Mouse (Mus musculus) limb, embryonic 15.5 days (tissue): ENCODE results near the gene Gstt1. TPM values are rescaled to one million over a fixed set of nuclear protein-coding genes. Genes with fewer than 3 reads are reported as not detected.
"Not testable (repeated sequence)": the region's sequence is repeated elsewhere in the genome, so short reads cannot be mapped to it uniquely, and the experiment has no call there.

Source experiments
- ATAC-seq: fragments of 200-750 bp; cut with Nextera tagmentation; 2 replicates; pipeline ENCODE4 v1.8.0; 2017; ENCODE audit warnings: low read depth, moderate TSS enrichment; ENCODE audit not compliant: insufficient number of reproducible peaks, low FRiP score, low TSS enrichment
- H3K27ac ChIP-seq: fragments of 300-500 bp; sonication (generic); 2 replicates; pipeline ENCODE4 v1.5.1; 2015; ENCODE audit warnings: moderate library complexity, mild to moderate bottlenecking, inconsistent platforms
- H3K27me3 ChIP-seq: fragments of 300-500 bp; sonication (generic); 2 replicates; pipeline ENCODE4 v1.6.1; 2015; ENCODE audit warnings: inconsistent platforms
- H3K36me3 ChIP-seq: fragments of 300-500 bp; sonication (generic); 2 replicates; pipeline ENCODE4 v1.6.1; 2015; ENCODE audit warnings: inconsistent platforms
- H3K4me1 ChIP-seq: fragments of 300-500 bp; sonication (generic); 2 replicates; pipeline ENCODE4 v1.6.1; 2015; ENCODE audit warnings: inconsistent platforms
- H3K4me2 ChIP-seq: fragments of 300-500 bp; sonication (generic); 2 replicates; pipeline ENCODE4 v1.6.1; 2015; ENCODE audit warnings: mild to moderate bottlenecking, inconsistent platforms
- H3K4me3 ChIP-seq: fragments of 300-500 bp; sonication (generic); 2 replicates; pipeline ENCODE4 v1.5.1; 2015; ENCODE audit warnings: mild to moderate bottlenecking, inconsistent platforms
- H3K9ac ChIP-seq: fragments of 300-500 bp; sonication (generic); 2 replicates; pipeline ENCODE4 v1.6.1; 2015; ENCODE audit warnings: inconsistent platforms
- H3K9me3 ChIP-seq: fragments of 300-500 bp; sonication (generic); 2 replicates; pipeline ENCODE4 v1.6.1; 2016; ENCODE audit warnings: inconsistent platforms
- WGBS: fragments of 180-500 bp; shearing (Covaris S2); methylation state at CpG from one replicate; pipeline ENCODE4 v1.1.7; 2015; 5-methylcytosine and 5-hydroxymethylcytosine counted together
- polyA plus RNA-seq: library from polyadenylated mRNA; unstranded; fragments of >200 nt; fragmentation: Nextera tagmentation; extraction: Ambion mirVana; gene quantifications from 2 replicates; pipeline ENCODE4 v1.2.1, GENCODE M21; 2015

The Gstt1 gene
- polyA plus RNA-seq = 18.1 and 21.6 TPM in 2 replicates

- Histone ChIP-seq H3K27me3 (peaks cover 5% of the 10 kb centered on the region; the same call in 1 of the 2 replicates), H3K9ac (peak within 1 kb of the TSS; percentile 33), H3K27ac (peak within 1 kb of the TSS; percentile 59), H3K4me2 (peak within 1 kb of the TSS; percentile 85), H3K36me3 (no peaks in the 10 kb centered on the region), H3K9me3 (no peaks in the 10 kb centered on the region), H3K4me1 (peaks cover 38% of the 10 kb centered on the region), H3K4me3 (peak within 1 kb of the TSS; percentile 49)
- WGBS = 1% methylated on average over 18 of the region's 18 CpGs
- peak; percentile 41; the same call in 1 of the 2 replicates for ATAC-seq
These were observed at the start of gene Gstt1 for GRCm38 (mm10) chr10:75798176-75798696. Gene Gstt1 (minus strand): TSS chr10:75798584.

- Histone ChIP-seq H3K4me2 (no peak overlapping the region), H3K27ac (no peak overlapping the region), H3K4me1 (no peaks in the 10 kb centered on the region), H3K36me3 (no peaks in the 10 kb centered on the region), H3K4me3 (no peak overlapping the region), H3K9me3 (no peaks in the 10 kb centered on the region), H3K27me3 (no peaks in the 10 kb centered on the region), H3K9ac (no peak overlapping the region)
- 77% methylated on average over 6 of the region's 6 CpGs for WGBS
- no peak for ATAC-seq
These were observed 47.0 kb upstream of the Gstt1 start for GRCm38 (mm10) chr10:75845306-75845930.

DNA sequence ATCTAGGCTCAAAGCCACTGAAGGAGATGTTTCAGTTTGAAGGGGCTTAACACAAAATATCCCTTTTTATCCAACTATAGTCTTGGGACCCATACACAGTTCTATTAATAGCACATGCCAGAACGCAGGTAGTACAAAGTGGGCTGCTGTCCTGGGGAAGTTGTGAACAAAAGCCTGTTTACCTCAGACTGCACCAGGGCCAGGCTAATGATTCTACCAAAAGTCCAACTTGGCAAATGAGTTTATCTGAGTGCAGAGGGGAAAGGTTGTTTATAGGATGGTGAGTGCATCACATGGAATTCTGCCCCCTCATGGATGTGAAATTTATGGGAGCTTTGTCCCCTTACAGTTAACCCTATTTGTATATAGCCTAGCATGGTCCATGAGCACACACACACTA is 46.4 kb upstream of the Gstt1 start:
- no peaks in the 10 kb centered on the region for H3K36me3 ChIP-seq
- no peak overlapping the region for H3K4me2 ChIP-seq
- no peak overlapping the region for H3K4me3 ChIP-seq
- no peak overlapping the region for H3K27ac ChIP-seq
- H3K4me1 ChIP-seq = no peaks in the 10 kb centered on the region
- no peaks in the 10 kb centered on the region for H3K9me3 ChIP-seq
- H3K27me3 ChIP-seq = no peaks in the 10 kb centered on the region
- H3K9ac ChIP-seq = no peak overlapping the region
- WGBS = 49% methylated on average over 1 of the region's 1 CpGs
- no peak for ATAC-seq

- H3K4me2 ChIP-seq, H3K36me3 ChIP-seq, H3K4me3 ChIP-seq, H3K4me1 ChIP-seq, H3K27me3 ChIP-seq, H3K9me3 ChIP-seq, H3K27ac ChIP-seq, H3K9ac ChIP-seq, ATAC-seq: not testable (repeated sequence)
- WGBS = 78% methylated on average over 6 of the region's 6 CpGs
These were observed 45.5 kb upstream of the Gstt1 start for GRCm38 (mm10) chr10:75843898-75844297.

DNA sequence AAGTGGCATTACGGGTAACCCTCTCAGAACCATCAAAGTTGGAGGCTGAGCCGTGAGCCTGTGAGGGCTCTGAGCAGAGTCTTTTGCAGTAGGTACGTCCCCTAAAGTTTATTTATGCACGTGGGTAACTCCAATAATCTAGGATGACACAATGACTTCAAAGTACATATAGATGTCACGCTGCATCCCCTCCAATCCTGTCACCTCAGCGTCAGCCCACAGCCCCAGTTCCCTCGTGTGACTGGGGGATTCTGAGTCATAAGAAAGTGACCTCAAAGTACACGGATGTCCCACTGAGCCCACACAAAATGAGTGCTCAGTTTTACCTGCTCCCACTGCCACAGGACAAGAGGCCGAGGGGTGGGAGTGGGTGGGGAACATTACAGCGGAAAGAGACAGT is 40.7 kb upstream of the Gstt1 start:
- Histone ChIP-seq H3K4me2 (no peak overlapping the region), H3K9ac (no peak overlapping the region), H3K27me3 (0 out of 2 replicates have a peak, but pooled peaks cover 6% of the 10 kb centered on the region), H3K4me3 (no peak overlapping the region), H3K36me3 (no peaks in the 10 kb centered on the region), H3K4me1 (peaks cover 41% of the 10 kb centered on the region), H3K27ac (no peak overlapping the region), H3K9me3 (no peaks in the 10 kb centered on the region)
- WGBS = 88% methylated on average over 10 of the region's 10 CpGs
- ATAC-seq = no peak

DNA sequence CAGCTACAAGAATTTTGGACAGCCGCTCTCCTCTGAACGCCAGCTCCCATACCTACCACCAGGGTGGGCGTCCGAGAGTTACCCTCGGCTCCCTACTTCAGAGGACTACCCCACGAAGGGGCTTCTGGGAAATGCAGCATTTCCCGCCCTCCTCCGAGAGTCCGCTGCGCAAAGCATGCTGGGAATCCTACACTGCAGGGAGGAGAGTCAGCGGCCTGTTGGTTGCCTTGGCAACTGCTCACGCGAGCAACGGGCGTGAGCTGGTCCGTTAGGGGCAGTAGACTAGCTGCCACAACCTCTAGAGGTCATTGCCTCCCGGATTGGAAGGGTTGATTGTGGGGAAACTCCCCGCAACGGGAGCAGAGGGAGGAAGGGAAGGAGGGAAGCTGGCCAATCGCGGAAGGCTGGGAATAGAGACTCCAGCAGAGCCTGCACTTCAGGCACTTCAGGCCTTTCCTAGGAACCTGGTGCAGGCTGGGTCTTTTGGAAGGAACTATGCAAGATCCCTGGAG is 38.9 kb upstream of the Gstt1 start, which contains the start of gene Gstt2:
Gstt2 (minus strand) TSS at position 177 of the 512 bp plus-strand sequence.
- Histone ChIP-seq H3K4me1 (peaks cover 49% of the 10 kb centered on the region), H3K36me3 (no peaks in the 10 kb centered on the region), H3K27ac (peak within 1 kb of the TSS; percentile 89), H3K9me3 (no peaks in the 10 kb centered on the region), H3K27me3 (0 out of 2 replicates have a peak, but pooled peaks cover 8% of the 10 kb centered on the region), H3K9ac (peak within 1 kb of the TSS; percentile 52), H3K4me2 (peak within 1 kb of the TSS; percentile 75), H3K4me3 (peak within 1 kb of the TSS; percentile 50)
- under 1% methylated on average over 21 of the region's 21 CpGs for WGBS
- ATAC-seq = peak; percentile 87

- Histone ChIP-seq H3K9ac (no peak overlapping the region), H3K4me1 (peaks cover 49% of the 10 kb centered on the region), H3K4me2 (peak overlapping the region; percentile 75), H3K4me3 (peak overlapping the region; percentile 46), H3K27me3 (0 out of 2 replicates have a peak, but pooled peaks cover 8% of the 10 kb centered on the region), H3K27ac (no peak overlapping the region; the same call in 1 of the 2 replicates), H3K9me3 (no peaks in the 10 kb centered on the region), H3K36me3 (no peaks in the 10 kb centered on the region)
- no peak for ATAC-seq
- 21% methylated on average over 9 of the region's 10 CpGs for WGBS
These were observed 37.6 kb upstream of the Gstt1 start for GRCm38 (mm10) chr10:75835761-75836531.

GRCm38 (mm10) chr10:75835307-75835706 is 36.9 kb upstream of the Gstt1 start:
- Histone ChIP-seq H3K27ac (no peak overlapping the region), H3K4me1 (peaks cover 49% of the 10 kb centered on the region), H3K27me3 (0 out of 2 replicates have a peak, but pooled peaks cover 8% of the 10 kb centered on the region), H3K9me3 (no peaks in the 10 kb centered on the region), H3K36me3 (no peaks in the 10 kb centered on the region), H3K9ac (0 out of 2 replicates have a peak overlapping the region, but pooled peaks have one; percentile 2), H3K4me2 (peak overlapping the region; percentile 72), H3K4me3 (peak overlapping the region; percentile 46)
- ATAC-seq = no peak
- WGBS = 2% methylated on average over 10 of the region's 10 CpGs

GRCm38 (mm10) chr10:75834721-75835120 is 36.3 kb upstream of the Gstt1 start:
- H3K4me1 ChIP-seq = peaks cover 49% of the 10 kb centered on the region
- 10% methylated on average over 9 of the region's 9 CpGs for WGBS

GRCm38 (mm10) chr10:75834250-75834649 is 35.9 kb upstream of the Gstt1 start:
- Histone ChIP-seq H3K36me3 (no peaks in the 10 kb centered on the region), H3K9me3 (no peaks in the 10 kb centered on the region), H3K4me1 (peaks cover 49% of the 10 kb centered on the region), H3K4me3 (peak overlapping the region; percentile 46), H3K27me3 (0 out of 2 replicates have a peak, but pooled peaks cover 8% of the 10 kb centered on the region), H3K9ac (peak overlapping the region; percentile 28; the same call in 1 of the 2 replicates), H3K4me2 (peak overlapping the region; percentile 72), H3K27ac (no peak overlapping the region; the same call in 1 of the 2 replicates)
- under 1% methylated on average over 21 of the region's 21 CpGs for WGBS
- ATAC-seq = no peak

More at GRCm38 (mm10) chr10:75834721-75835120, 36.3 kb upstream of the Gstt1 start:
- Histone ChIP-seq H3K4me2 (peak overlapping the region; percentile 72), H3K27me3 (0 out of 2 replicates have a peak, but pooled peaks cover 8% of the 10 kb centered on the region), H3K4me3 (peak overlapping the region; percentile 46), H3K36me3 (no peaks in the 10 kb centered on the region), H3K9me3 (no peaks in the 10 kb centered on the region), H3K27ac (no peak overlapping the region; the same call in 1 of the 2 replicates), H3K9ac (peak overlapping the region; percentile 28; the same call in 1 of the 2 replicates)
- no peak for ATAC-seq

- Histone ChIP-seq H3K27me3 (0 out of 2 replicates have a peak, but pooled peaks cover 8% of the 10 kb centered on the region), H3K9me3 (no peaks in the 10 kb centered on the region), H3K36me3 (no peaks in the 10 kb centered on the region), H3K4me3 (peak overlapping the region; percentile 46), H3K27ac (no peak overlapping the region), H3K9ac (0 out of 2 replicates have a peak overlapping the region, but pooled peaks have one; percentile 3), H3K4me1 (peaks cover 51% of the 10 kb centered on the region), H3K4me2 (peak overlapping the region; percentile 72)
- WGBS = 19% methylated on average over 21 of the region's 21 CpGs
- no peak for ATAC-seq
These were observed 35.2 kb upstream of the Gstt1 start for GRCm38 (mm10) chr10:75833456-75834080.
